Mouse (Mus musculus) lung, adult 2 months (tissue): Measurements from ENCODE around the gene Tfpi. TPM values are rescaled to one million over a fixed set of nuclear protein-coding genes. Genes with fewer than 3 reads are reported as not detected.
A peak's percentile ranks its signal among the peaks of the same experiment; 100 is the strongest.
"Not testable (repeated sequence)": the region's sequence is repeated elsewhere in the genome, so short reads cannot be mapped to it uniquely, and the experiment has no call there.

Source experiments
- DNase-seq: peaks from one replicate; pipeline ENCODE4 v3.0.0; 2022
- H3K4me1 ChIP-seq: fragments of 200-500 bp; 2 replicates; pipeline ENCODE4 v1.6.1; 2011; ENCODE audit warnings: low read length; ENCODE audit not compliant: control insufficient read depth, insufficient read depth
- H3K4me3 ChIP-seq: fragments of 200-500 bp; replicated peaks from 2 replicates; pipeline ENCODE3; 2011; ENCODE audit warnings: low read depth, mild to moderate bottlenecking, control low read depth, low read length; ENCODE audit errors: extremely low read depth
- CTCF ChIP-seq: fragments of 200-500 bp; IDR thresholded peaks from 2 replicates; pipeline ENCODE4 v1.5.1; 2011; ENCODE audit warnings: mild to moderate bottlenecking, low read length, control low read depth; ENCODE audit not compliant: insufficient read depth
- POLR2A ChIP-seq: fragments of 200-500 bp; IDR thresholded peaks from 2 replicates; pipeline ENCODE4 v1.6.1; 2011; ENCODE audit warnings: low read depth, mild to moderate bottlenecking, control low read depth, low read length, borderline replicate concordance; ENCODE audit errors: extremely low read depth
- WGBS: fragments of 180-500 bp; shearing (Covaris S2); methylation state at CpG from one replicate; pipeline ENCODE4 v1.1.7; 2018; 5-methylcytosine and 5-hydroxymethylcytosine counted together
- polyA plus RNA-seq: library from polyadenylated mRNA; depleted of rRNA; stranded (reverse); fragments of >200 nt; gene quantifications from 2 replicates; pipeline ENCODE4 v1.2.3, GENCODE M21; 2012

Gene Tfpi
- polyA plus RNA-seq, 1 experiment = 10.5 TPM

GRCm38 (mm10) chr2:84409796-84410592, 66.6 kb downstream of the Tfpi start:
- no peak overlapping the region for H3K4me3 ChIP-seq
- DNase-seq = no peak
- H3K4me1 ChIP-seq = peaks cover 10% of the 10 kb centered on the region
- TF ChIP-seq POLR2A = no peak
- TF ChIP-seq CTCF = no peak

- H3K4me3 ChIP-seq = peak overlapping the region; percentile 1
- 57% methylated on average over 3 of the region's 3 CpGs for WGBS
- no peak for TF ChIP-seq POLR2A
- no peak for TF ChIP-seq CTCF
These were observed 71.7 kb downstream of the Tfpi start for GRCm38 (mm10) chr2:84404834-84405233.

GRCm38 (mm10) chr2:84402713-84403112, 73.9 kb downstream of the Tfpi start:
- DNase-seq = no peak
- WGBS = 54% methylated on average over 3 of the region's 3 CpGs
- no peak for TF ChIP-seq CTCF
- no peak for TF ChIP-seq POLR2A
- Histone ChIP-seq H3K4me3 (no peak overlapping the region), H3K4me1 (peaks cover 8% of the 10 kb centered on the region)

More at GRCm38 (mm10) chr2:84404834-84405233, 71.7 kb downstream of the Tfpi start:
- peaks cover 12% of the 10 kb centered on the region for H3K4me1 ChIP-seq
- DNase-seq = no peak

GRCm38 (mm10) chr2:84396557-84396956, 80.0 kb downstream of the Tfpi start:
- no peak for DNase-seq
- H3K4me1 ChIP-seq = peaks cover 5% of the 10 kb centered on the region
- H3K4me3 ChIP-seq = no peak overlapping the region
- TF ChIP-seq CTCF (no peak), POLR2A (no peak)
- 54% methylated on average over 4 of the region's 4 CpGs for WGBS

- Histone ChIP-seq H3K4me3 (no peak overlapping the region), H3K4me1 (peaks cover 7% of the 10 kb centered on the region)
- WGBS = 64% methylated on average over 4 of the region's 4 CpGs
- no peak for DNase-seq
- TF ChIP-seq CTCF = no peak
- TF ChIP-seq POLR2A = no peak
These were observed 83.3 kb downstream of the Tfpi start for GRCm38 (mm10) chr2:84393236-84393635.

- Histone ChIP-seq H3K4me3 (no peak overlapping the region), H3K4me1 (peaks cover 21% of the 10 kb centered on the region)
- no peak for DNase-seq
- TF ChIP-seq POLR2A (no peak), CTCF (no peak)
These were observed 87.5 kb downstream of the Tfpi start for GRCm38 (mm10) chr2:84389075-84389474.

GRCm38 (mm10) chr2:84388537-84388936, 88.0 kb downstream of the Tfpi start:
- H3K4me3 ChIP-seq, DNase-seq: not testable (repeated sequence)
- WGBS = 48% methylated on average over 14 of the region's 14 CpGs
- peaks cover 26% of the 10 kb centered on the region for H3K4me1 ChIP-seq

GRCm38 (mm10) chr2:84388023-84388416, 88.6 kb downstream of the Tfpi start:
- DNase-seq = no peak
- Histone ChIP-seq H3K4me1 (peaks cover 27% of the 10 kb centered on the region), H3K4me3 (peak overlapping the region; percentile 32)
- 51% methylated on average over 7 of the region's 7 CpGs for WGBS
- no peak for TF ChIP-seq CTCF
- TF ChIP-seq POLR2A = no peak

- TF ChIP-seq CTCF (no peak), POLR2A (no peak)
- Histone ChIP-seq H3K4me3 (peak overlapping the region; percentile 34), H3K4me1 (peaks cover 27% of the 10 kb centered on the region)
- WGBS = 38% methylated on average over 11 of the region's 11 CpGs
- DNase-seq = no peak
These were observed 89.1 kb downstream of the Tfpi start for GRCm38 (mm10) chr2:84387394-84388022.

GRCm38 (mm10) chr2:84386563-84387393, 89.8 kb downstream of the Tfpi start:
- peak overlapping the region; percentile 34 for H3K4me3 ChIP-seq
- WGBS = 39% methylated on average over 18 of the region's 18 CpGs
- TF ChIP-seq CTCF (no peak), POLR2A (no peak)
- DNase-seq = no peak
- peaks cover 27% of the 10 kb centered on the region for H3K4me1 ChIP-seq
